Mouse (Mus musculus) layer of hippocampus, adult 9-11 months (tissue): ENCODE data around the gene Elovl1.

Experiments used
- DNase-seq: peaks from one replicate; pipeline ENCODE4 v3.0.0; 2022

Elovl1 gene

DNA sequence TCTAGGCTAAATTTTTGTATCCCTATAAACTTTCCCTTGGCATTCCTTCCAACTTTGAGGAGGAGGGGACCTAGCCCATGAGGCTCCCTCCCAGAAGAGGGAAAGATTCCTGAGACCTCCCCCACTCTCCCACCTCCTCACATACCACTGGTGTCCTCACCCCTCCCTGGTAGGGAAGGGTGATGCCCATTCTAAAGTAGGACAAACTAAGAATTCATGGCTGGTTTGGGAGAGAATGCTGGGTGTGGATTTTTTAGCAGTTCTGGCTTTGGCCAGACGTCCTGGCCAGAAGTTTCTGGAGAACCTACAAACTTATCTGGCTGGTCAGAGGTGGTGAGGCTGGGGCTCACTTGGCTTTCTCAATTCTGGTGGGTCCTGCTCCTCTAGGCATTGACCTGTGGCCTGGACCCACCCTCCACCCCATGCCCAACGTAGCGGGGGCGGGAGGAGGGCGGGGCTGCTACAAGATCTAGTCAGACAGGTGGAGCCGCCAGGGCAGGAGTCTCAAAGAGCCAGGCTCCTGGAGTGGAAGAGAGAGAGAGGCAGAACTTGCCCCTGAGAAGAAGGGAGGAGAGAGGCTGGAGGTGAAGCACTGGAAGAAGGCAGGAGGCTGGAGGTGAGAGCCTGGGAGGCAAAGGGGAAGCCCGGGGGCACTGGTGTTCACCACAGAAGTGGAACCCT lies 1.5 kb downstream of the Elovl1 start:
- DNase-seq, result no peak

DNA sequence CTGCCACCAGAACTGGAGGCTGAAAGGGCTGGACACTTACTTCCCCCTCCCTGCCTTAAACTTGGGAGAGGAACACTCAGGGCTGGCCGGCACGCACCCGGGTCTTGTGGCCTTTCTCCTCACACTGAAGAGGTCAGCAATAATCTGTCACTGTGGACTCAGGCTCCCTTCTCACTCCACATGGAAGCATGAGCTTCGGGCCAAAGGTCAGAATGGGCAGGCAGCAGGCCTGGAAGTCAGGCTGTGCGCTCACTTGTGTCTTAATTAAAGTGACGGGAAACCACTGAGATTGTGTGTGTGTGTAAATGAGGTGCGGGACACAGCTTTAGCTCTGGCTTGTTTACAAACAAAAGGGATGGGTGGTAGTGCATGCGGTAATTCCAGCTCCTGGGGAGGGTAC lies 4.4 kb downstream of the Elovl1 start:
- no peak for DNase-seq

DNA sequence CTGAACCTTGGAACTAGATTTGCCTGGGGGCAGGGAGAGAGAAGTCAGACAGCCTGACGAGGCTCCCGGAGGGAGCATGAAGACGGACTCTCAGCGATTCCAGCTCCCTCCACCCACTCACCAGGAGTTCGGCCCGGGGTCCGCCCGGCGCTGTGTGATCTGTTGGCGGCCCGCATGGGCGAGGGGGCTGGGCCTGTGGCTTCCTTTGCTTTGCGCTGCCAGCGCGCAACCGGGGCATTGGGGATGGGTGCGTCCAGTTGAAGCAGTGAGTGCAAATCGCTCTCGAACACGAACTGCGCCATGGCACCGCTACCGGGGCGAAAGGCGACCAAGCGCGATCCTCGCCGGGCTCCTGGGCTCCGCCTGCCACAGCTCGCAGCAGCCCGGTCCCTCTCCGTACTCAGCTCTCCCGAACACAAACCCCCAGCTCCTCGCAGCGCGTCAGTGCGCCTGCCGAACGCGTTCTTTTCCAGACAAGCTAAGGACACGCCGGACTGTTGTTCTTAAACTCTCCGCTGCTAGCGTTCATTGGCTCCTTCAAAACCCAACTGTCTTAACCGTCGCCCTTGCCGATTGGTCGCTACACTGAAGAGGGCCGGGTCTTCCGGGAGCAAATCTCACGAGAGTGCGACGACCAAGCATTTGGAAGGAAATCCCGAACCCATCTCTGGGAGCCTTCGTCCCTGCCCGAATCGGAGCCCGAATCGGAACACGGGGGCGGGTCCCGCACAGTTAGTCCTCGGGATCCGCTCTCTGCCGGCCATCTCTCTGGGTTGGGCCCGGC lies 9.1 kb downstream of the Elovl1 start, which contains the start of gene Cdc20:
Cdc20 (minus strand) TSS at position 533 of the 784 bp plus-strand sequence.
- peak; percentile 92 for DNase-seq

DNA sequence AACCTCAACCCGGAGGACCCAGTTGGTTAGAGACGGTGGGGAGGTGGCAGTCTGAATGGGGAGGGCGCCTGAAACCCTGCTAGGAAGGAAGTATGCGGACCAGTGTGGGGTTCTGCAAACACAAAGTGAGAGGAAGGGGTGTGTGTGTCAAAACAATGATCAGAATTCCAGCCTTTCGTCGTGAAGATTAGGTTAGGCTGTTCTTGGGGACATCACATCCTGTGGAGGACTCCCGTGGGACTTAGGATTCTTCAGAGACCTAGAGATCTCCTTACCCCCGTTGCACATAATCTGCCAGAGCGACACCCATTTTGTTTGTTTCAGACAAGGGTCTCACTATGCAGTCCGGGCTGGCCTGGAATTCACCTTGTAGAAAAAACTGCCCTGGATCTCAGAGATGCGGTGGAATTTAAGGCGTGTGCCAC lies 9.9 kb downstream of the Elovl1 start:
- DNase-seq, result no peak

DNA sequence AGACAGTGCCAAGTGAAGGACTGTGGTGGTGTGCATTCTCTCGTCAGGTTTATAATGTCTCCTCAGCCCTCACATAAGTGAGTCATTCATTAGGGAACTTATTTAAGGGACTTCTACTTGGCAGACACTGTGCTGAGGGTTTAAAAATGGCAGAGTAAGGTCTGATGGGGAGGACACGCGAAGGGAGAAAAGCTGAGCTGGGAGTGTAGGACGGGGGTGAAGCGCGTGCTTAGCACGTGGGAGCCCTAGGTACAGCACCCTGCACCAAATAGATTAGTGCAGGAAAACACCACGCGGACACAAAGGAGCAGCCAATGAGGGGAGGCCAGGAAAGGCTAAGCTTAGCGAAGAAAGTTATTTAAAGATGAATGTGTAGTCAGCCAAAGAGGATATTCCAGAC lies 17.2 kb downstream of the Elovl1 start:
- no peak for DNase-seq

DNA sequence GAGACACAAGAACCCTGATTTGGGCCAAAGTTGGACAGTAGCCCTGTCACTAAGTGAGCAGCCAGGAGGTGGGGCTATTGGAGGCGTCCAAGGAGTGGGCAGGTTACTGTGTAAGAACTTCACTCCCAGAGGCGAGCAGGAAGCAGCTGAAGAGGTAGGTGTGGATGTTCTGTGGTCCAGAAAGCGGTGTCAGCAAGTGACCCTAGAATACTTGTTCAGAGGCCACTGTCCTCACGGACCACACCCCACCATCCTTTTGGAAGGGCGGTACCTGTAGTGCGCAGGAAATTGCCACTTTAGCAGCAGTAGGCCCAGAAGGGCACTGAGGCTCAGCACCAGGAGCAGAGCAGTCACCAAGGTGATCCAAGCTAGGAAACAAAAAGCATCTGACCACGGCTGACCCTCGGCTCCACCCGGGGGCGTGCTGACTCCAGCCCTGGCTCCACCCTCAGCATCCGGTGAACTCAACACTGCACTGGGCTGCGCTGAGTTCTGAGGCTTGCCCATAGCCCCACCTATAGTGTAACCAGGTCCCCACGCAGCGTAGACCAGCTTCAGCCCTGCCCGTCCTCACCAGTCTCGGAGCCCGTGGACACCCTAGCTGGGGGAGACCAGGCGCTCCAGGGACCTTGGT lies 18.0 kb downstream of the Elovl1 start:
- DNase-seq, result no peak

DNA sequence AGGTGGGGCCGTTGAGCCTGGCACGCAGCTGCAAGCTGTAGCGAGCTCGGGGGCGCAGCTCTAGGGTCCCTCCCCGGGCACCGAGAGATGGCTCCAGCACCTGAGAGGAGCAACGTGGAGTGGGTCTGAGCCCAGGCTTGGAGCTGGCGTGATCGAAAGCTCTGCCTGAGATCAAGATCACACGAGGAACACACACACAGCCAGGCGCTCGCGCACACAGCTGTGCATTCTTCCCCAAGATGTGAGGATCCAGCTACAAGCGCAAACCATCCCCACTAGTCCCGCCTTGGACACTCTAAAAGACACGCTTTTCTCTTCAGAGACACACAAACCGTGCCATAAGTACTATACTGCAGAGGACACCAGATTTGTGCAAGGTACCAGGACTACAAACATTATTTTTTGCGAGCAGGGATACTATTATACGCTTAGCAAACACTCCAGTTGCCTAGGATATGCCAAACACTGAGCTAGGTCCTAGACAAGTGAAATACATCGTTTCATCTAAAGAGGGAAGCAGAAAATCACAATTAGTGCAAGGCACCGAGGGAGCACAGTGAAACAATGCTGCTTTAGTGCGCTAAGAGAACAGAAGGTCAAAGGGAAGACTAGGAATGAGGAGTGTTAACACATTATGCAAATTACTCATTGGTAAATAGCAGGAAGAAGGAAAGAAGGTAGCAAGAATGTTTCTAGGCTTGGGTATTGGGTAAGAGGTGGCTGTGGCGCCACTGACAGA lies 18.7 kb downstream of the Elovl1 start:
- no peak for DNase-seq

DNA sequence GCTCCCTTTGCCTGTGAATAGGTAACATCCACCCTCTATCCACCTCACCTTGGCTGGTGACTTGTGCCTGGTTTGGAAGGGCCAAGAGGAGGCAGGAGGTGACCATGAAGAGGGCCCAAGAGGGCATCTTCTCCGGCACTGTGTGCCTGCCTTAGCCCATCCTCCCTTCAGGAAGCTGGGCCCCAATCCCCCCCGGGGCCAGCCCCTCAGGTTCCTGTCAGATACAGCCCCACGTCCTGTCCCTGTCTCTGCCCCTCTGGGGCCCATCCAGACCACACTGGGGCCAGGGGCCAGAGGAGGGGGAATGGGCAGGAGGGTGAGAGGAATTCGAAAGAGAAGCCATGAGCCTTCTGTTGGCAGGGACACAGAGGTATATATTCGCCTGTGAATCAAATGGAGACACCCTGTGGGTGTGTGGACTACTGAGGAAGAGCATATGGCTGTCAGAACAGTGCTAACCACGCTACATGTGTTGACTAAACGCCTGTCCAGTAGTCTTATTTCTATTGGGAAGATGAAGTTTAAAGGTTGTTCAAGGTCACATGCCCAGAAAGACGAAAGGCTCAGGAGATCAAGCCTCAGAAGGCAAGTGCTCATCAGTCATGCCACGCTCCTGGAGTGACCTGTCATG lies 29.6 kb downstream of the Elovl1 start, which contains the start of gene Mpl:
Mpl (minus strand) TSS at position 169 of the 631 bp plus-strand sequence.
- no peak for DNase-seq

DNA sequence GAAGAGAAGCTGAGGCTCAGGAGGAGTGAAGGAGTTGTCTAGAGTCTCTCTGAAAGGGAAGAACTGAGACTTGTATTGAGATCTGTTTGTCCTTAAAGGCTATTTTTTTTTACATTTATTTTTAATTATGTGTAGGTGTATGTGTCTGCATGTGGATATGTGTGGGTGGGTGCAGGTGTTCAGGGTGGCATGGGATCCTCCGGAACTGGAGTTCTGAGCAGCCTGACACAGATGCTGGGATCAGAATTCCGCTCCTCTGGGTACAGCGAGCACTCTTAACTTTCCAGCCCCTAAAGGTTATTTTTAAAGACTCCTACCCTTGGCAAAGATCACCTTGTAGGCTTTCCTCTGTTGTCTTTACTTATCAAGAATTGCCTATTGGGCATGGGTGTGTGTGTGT lies 37.1 kb downstream of the Elovl1 start:
- peak; percentile 33 for DNase-seq

DNA sequence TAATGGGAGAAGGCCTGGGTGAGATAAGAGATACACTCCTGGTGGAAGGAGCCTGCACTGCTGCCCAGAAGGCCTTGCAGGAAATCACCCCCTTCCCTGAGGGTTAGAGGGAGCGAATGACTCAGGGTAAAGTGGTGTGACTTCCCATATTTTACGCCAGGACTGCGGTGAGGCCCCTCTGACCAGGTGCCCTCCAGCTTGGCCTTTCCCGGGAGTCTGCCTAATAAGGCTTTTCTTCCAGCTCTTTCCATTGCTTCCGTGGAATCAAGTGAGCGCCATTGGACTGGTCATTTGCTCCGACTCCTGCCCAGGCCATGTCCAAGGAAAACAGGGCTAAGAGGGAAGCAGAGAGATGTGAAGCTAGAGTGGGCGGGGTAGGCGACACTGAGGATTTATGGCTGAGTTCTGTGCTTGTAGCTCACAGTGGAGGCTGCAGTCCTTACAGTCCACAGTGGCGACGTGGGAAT lies 37.8 kb downstream of the Elovl1 start:
- DNase-seq, result no peak

DNA sequence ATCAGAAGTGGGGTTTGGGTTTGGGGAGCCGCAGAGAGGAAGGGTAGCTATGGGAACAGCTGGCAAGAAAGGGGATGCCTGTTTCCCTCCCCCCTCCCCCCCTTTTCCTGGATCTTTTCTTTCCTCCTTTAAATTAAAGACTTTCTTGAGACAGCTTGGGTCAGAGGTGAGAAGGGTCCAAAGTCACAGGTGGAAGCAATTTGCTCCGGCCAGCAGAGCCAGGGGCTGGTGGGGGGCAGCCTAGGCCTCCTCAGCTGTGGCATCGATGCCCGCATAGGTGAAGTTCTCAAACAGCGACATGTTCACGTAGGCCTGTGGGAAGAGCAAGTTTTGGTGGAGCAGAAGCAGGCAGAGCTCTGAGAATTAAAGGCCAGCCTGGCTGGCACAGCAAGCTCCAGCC lies 43.4 kb downstream of the Elovl1 start:
- no peak for DNase-seq

DNA sequence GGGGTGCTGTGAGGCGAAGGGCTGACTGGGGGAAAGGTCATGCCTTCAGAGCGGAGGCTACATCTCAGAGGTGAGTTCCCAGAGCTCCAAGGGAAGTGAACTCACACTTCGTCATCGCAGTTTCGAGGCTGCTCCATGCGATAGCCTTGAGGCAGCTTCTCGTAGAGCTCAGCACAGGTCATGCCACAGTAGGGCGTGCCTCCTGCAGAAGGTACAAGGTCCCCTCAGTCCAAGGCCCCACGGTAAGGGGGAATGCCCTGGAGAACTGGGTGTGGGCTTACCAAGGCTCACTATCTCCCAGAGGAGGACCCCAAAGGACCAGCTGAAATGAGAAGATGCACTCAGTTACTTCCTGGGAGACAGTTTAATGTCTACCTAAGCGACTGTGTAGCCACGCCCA lies 44.8 kb downstream of the Elovl1 start:
- DNase-seq, result no peak

DNA sequence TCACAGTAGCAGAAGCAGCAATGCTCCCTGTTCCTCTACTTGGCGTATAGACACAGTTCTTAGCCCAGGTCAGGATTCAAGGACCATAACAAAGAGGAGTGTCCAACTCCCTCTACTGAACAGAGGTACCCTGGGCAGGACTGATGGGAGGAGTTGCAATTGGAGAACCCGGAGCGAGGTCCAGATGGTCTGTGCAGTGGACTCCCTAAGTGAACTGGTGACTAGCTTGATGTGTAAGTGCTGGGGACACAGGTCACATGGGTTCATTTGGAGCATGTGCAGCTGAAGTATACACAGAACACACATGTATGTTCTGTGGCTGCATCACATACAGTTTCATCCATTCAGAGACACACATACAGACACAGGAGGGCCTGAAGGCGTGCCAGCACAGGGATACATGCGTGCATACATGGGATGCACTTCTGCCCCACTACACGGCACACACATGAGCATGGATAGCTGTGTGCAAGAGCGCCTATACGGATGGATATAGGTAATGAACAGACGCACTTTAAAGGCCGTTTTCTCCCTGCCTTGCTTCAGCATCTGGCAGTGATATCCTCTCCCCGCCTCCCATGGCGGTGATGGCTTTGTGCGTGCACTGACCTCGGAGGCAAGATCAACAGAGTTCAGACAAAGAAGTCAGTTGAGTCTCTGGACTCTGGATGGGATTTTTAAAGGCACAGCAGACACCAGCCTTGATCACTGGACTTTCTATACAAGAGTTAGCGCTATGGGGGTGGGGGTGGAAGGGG lies 49.1 kb downstream of the Elovl1 start:
- DNase-seq, result no peak
